10 mouse cellular contexts compared by ENCODE assay signal in genomic region chr1:89923642-89924020, GRCm38 (mm10). TPM values are rescaled to one million over a fixed set of nuclear protein-coding genes. Genes with fewer than 3 reads are reported as not detected.
DNase-seq lines count a peak whose midpoint lies in the region; ATAC-seq and TF ChIP-seq lines count a peak whose summit lies in the region.
"Had no signal": no experiment of that assay in that cellular context is flagged by ENCODE, and none has a peak within 500 bp of the region (broad histone marks: within the 10 kb centered on the region; RNA-seq: fewer than 3 reads in every experiment).

No protein-coding gene starts in this region.

- no peak for DNase-seq in heart, adult 18-20 months
- no peak for DNase-seq in embryonic facial prominence, embryonic 10.5 days (ENCODE audit: low spot score)
- no peak for DNase-seq in hindbrain, embryonic 14.5 days (ENCODE audit: low spot score)
- no peak for DNase-seq in spleen, postnatal 10 days (ENCODE audit: low spot score in 2 of 2)
- no peak for DNase-seq in cerebellum, adult 2 months
- DNase-seq in gastrocnemius, adult 2 months = no peak

- no peak overlapping the region for H3K27ac ChIP-seq in heart, embryonic 15.5 days
- peak overlapping the region; percentile 52; the same call in 1 of the 2 replicates for H3K27ac ChIP-seq in embryonic facial prominence, embryonic 10.5 days (replicated peaks)
- no peak overlapping the region for H3K27ac ChIP-seq in hindbrain, embryonic 14.5 days
- H3K27ac ChIP-seq in midbrain, embryonic 13.5 days = no peak overlapping the region
- no peak overlapping the region for H3K27ac ChIP-seq in cerebellum, adult 2 months (ENCODE audit: insufficient read depth, low read length)
- H3K27ac ChIP-seq in gastrocnemius, adult 2 months = no peak overlapping the region
- H3K27ac ChIP-seq: liver, embryonic 14.5 days had no signal

- no peak overlapping the region for H3K9ac ChIP-seq in heart, embryonic 15.5 days
- no peak overlapping the region for H3K9ac ChIP-seq in hindbrain, embryonic 14.5 days
- 0 out of 2 replicates have a peak overlapping the region, but pooled peaks have one; percentile 8 for H3K9ac ChIP-seq in midbrain, embryonic 13.5 days (replicated peaks)
- H3K9ac ChIP-seq: liver, embryonic 14.5 days had no signal

- WGBS in heart, embryonic 15.5 days = 6% methylated on average over 14 of the region's 14 CpGs
- WGBS in embryonic facial prominence, embryonic 10.5 days = 6% methylated on average over 14 of the region's 14 CpGs
- 10% methylated on average over 14 of the region's 14 CpGs for WGBS in hindbrain, embryonic 14.5 days
- 5% methylated on average over 14 of the region's 14 CpGs for WGBS in midbrain, embryonic 13.5 days
- 21% methylated on average over 14 of the region's 14 CpGs for WGBS in cerebellum, adult 2 months

- intact Hi-C loops in gastrocnemius, adult 2 months (cut with DNase I) = no loop called here

- no peaks in the 10 kb centered on the region for H3K9me3 ChIP-seq in heart, embryonic 15.5 days (replicated peaks)
- H3K9me3 ChIP-seq in embryonic facial prominence, embryonic 10.5 days = peaks cover 3% of the 10 kb centered on the region; the same call in 1 of the 2 replicates
- no peaks in the 10 kb centered on the region for H3K9me3 ChIP-seq in hindbrain, embryonic 14.5 days (ENCODE audit: control insufficient read depth, low read length)
- H3K9me3 ChIP-seq in midbrain, embryonic 13.5 days = 0 out of 2 replicates have a peak, but pooled peaks cover 4% of the 10 kb centered on the region

- H3K36me3 ChIP-seq in heart, embryonic 15.5 days = no peaks in the 10 kb centered on the region
- H3K36me3 ChIP-seq in embryonic facial prominence, embryonic 10.5 days (replicated peaks) = no peaks in the 10 kb centered on the region
- H3K36me3 ChIP-seq in hindbrain, embryonic 14.5 days (replicated peaks; ENCODE audit: control insufficient read depth, insufficient read depth) = no peaks in the 10 kb centered on the region
- H3K36me3 ChIP-seq in midbrain, embryonic 13.5 days = no peaks in the 10 kb centered on the region

- TF ChIP-seq POLR2A in cerebellum, adult 2 months (IDR thresholded peaks at IDR 0.05; ENCODE audit: borderline replicate concordance, insufficient read depth, low read length) = no peak

- no peak for ATAC-seq in heart, embryonic 15.5 days (replicated peaks; ENCODE audit: insufficient number of reproducible peaks, insufficient read depth, low FRiP score, low read depth)
- no peak for ATAC-seq in hindbrain, embryonic 14.5 days (ENCODE audit: low FRiP score)
- ATAC-seq in midbrain, embryonic 13.5 days = no peak

- peaks cover 26% of the 10 kb centered on the region for H3K4me1 ChIP-seq in heart, embryonic 15.5 days (replicated peaks)
- peaks cover 63% of the 10 kb centered on the region for H3K4me1 ChIP-seq in embryonic facial prominence, embryonic 10.5 days
- H3K4me1 ChIP-seq in hindbrain, embryonic 14.5 days (replicated peaks; ENCODE audit: control insufficient read depth, insufficient read depth, low read length) = peaks cover 36% of the 10 kb centered on the region
- H3K4me1 ChIP-seq in midbrain, embryonic 13.5 days (replicated peaks) = peaks cover 51% of the 10 kb centered on the region
- H3K4me1 ChIP-seq in cerebellum, adult 2 months (ENCODE audit: control insufficient read depth, insufficient read depth, low read length) = no peaks in the 10 kb centered on the region

- peak overlapping the region; percentile 17; the same call in 1 of the 2 replicates for H3K4me3 ChIP-seq in heart, embryonic 15.5 days
- H3K4me3 ChIP-seq in embryonic facial prominence, embryonic 10.5 days = peak overlapping the region; percentile 52
- no peak overlapping the region for H3K4me3 ChIP-seq in hindbrain, embryonic 14.5 days (replicated peaks; ENCODE audit: low read length)
- H3K4me3 ChIP-seq in midbrain, embryonic 13.5 days (replicated peaks) = 0 out of 2 replicates have a peak overlapping the region, but pooled peaks have one; percentile 0
- H3K4me3 ChIP-seq in cerebellum, adult 2 months (replicated peaks; ENCODE audit: insufficient read depth, low read depth, low read length) = no peak overlapping the region
- H3K4me3 ChIP-seq in gastrocnemius, adult 2 months = no peak overlapping the region

- peak overlapping the region; percentile 36; the same call in 1 of the 2 replicates for H3K4me2 ChIP-seq in heart, embryonic 15.5 days
- peak overlapping the region; percentile 41 for H3K4me2 ChIP-seq in hindbrain, embryonic 14.5 days (replicated peaks)
- peak overlapping the region; percentile 43; the same call in 1 of the 2 replicates for H3K4me2 ChIP-seq in midbrain, embryonic 13.5 days (replicated peaks)

- peaks cover 100% of the 10 kb centered on the region for H3K27me3 ChIP-seq in heart, embryonic 15.5 days
- H3K27me3 ChIP-seq in embryonic facial prominence, embryonic 10.5 days (replicated peaks; ENCODE audit: low read depth, poor library complexity, severe bottlenecking) = peaks cover 100% of the 10 kb centered on the region
- H3K27me3 ChIP-seq in hindbrain, embryonic 14.5 days (ENCODE audit: control insufficient read depth, insufficient read depth, low read length) = peaks cover 91% of the 10 kb centered on the region
- peaks cover 100% of the 10 kb centered on the region for H3K27me3 ChIP-seq in midbrain, embryonic 13.5 days
- H3K27me3 ChIP-seq in cerebellum, adult 2 months (ENCODE audit: control insufficient read depth, insufficient read depth, low read length) = peaks cover 1% of the 10 kb centered on the region; the same call in 1 of the 2 replicates
- H3K27me3 ChIP-seq: CH12.LX had no signal

- no peak for TF ChIP-seq CTCF in cerebellum, adult 2 months (IDR thresholded peaks at IDR 0.05; ENCODE audit: borderline replicate concordance, insufficient read depth, low read depth, low read length)
- TF ChIP-seq CTCF in gastrocnemius, adult 2 months (IDR thresholded peaks at IDR 0.05) = no peak

RNA-seq across cellular contexts. Expression of gene Gbx2, which starts 7.3 kb away (rescaled TPM):
- 0.11 TPM in 1 of 2 replicates, not detected in the other for polyA plus RNA-seq in heart, embryonic 15.5 days (2015; fragmentation: Nextera tagmentation; extraction: Ambion mirVana)
- not detected for total RNA-seq in heart, adult 18-20 months (2021)
- 8.7 and 11.1 TPM in 2 replicates for polyA plus RNA-seq in embryonic facial prominence, embryonic 10.5 days (2016; fragmentation: Nextera tagmentation; extraction: Ambion mirVana)
- 40.6 and 41.6 TPM in 2 replicates for polyA plus RNA-seq in hindbrain, embryonic 14.5 days (2014; fragmentation: Nextera tagmentation; extraction: Ambion mirVana)
- 33.3 and 72.3 TPM in 2 replicates for polyA plus RNA-seq in midbrain, embryonic 13.5 days (2015; fragmentation: Nextera tagmentation; extraction: Ambion mirVana)
- 1.7 and 2.1 TPM in 2 replicates for polyA plus RNA-seq in cerebellum, adult 2 months (2012; rRNA removed)
- under 1 TPM in 1 of 2 experiments, not detected in 1; 0.56 TPM for total RNA-seq in gastrocnemius, adult 2 months (2021)
- total RNA-seq: CH12.LX had no signal

Comparison
In these comparisons a context has a peak if more than half of its experiments do, and no peak if none do; other contexts are left out.
1. H3K4me3 ChIP-seq: peak in heart, embryonic 15.5 days (single experiment), embryonic facial prominence, embryonic 10.5 days (single experiment) and midbrain, embryonic 13.5 days (single experiment); none in hindbrain, embryonic 14.5 days (single experiment), cerebellum, adult 2 months (single experiment) and gastrocnemius, adult 2 months (single experiment).
2. Peak in every context shown above with its lines, with median percentiles within 50 percentile points of each other: H3K4me2 ChIP-seq.